Mouse (Mus musculus) sigmoid colon, adult 10 weeks (tissue): ENCODE data around the gene Fam189b. TPM values are rescaled to one million over a fixed set of nuclear protein-coding genes. Genes with fewer than 3 reads are reported as not detected.

ENCODE experiments used
- polyA plus RNA-seq: library from polyadenylated mRNA; stranded (reverse); fragments of 350-450 nt; fragmentation: Illumina TruSeq; extraction: RNeasy Lipid Tissue Mini Kit (QIAGEN cat#74804); gene quantifications from one replicate; pipeline ENCODE4 v1.2.3, GENCODE M21; 2014; ENCODE audit warnings: low read depth, low replicate concordance

Fam189b gene
- polyA plus RNA-seq, result 0.76 TPM

DNA sequence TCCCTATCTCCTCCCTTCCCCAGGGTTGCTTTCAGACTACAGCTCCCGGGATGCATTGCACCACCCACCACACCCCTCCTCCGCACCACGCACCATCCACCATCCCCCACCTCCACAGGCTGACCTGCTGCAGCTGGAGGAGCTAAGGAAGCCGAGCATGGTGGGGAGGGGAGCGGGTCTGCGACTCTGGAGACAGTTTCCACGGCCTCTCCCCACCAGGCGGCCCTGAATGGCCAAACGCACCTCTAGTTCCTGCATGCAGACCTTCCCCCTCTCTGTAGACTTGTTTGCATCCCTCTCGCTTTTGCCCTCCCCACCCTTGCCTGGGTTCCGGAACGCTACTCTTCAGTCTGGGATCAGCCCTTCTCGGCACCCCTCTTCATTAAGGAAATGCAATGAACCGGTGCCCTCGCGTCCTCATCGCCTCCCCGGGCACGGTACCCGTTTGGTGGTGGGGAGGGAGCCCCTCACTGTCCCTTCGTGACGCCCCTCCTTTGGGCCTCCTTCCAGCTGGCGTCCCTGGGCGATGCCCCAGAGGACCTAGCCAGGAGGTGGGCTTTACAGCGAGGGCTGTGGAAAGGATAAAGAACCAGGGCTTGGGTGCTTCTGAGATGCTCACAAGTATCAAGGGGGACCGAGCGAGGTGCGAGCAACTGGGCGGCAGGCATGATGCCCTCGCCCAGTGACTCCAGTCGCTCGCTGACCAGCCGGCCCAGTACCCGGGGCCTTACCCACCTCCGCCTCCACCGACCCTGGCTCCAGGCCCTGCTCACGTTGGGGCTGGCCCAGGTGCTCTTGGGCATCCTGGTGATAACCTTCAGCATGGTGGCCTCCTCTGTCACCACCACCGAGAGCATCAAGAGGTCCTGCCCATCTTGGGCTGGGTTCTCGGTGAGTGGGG lies at the start of gene Fam189b:
Fam189b (plus strand) TSS at position 86 of the 901 bp plus-strand sequence.

DNA sequence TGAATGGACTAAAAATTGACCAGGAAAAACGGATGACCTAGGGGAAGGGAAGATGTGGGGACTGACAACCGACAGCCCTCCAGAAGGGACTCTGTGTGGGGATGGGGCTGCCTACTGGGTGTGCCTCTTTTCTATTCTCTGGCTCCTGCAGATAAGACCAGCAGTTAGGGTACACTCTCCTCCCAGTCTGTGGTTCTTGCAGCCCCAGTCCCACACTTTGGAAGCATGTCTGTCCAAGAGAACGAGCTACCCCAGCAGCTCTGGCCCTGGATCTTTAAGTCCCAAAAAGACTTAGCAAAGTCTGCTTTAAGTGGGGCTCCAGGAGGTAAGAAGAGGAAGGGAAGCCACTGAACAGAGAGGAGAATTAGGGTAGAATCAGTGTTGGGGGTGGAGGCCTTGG lies 47.0 kb upstream of the Fam189b start, which contains the start of gene Pklr:
Pklr (plus strand) TSS at position 185 of the 400 bp plus-strand sequence.

DNA sequence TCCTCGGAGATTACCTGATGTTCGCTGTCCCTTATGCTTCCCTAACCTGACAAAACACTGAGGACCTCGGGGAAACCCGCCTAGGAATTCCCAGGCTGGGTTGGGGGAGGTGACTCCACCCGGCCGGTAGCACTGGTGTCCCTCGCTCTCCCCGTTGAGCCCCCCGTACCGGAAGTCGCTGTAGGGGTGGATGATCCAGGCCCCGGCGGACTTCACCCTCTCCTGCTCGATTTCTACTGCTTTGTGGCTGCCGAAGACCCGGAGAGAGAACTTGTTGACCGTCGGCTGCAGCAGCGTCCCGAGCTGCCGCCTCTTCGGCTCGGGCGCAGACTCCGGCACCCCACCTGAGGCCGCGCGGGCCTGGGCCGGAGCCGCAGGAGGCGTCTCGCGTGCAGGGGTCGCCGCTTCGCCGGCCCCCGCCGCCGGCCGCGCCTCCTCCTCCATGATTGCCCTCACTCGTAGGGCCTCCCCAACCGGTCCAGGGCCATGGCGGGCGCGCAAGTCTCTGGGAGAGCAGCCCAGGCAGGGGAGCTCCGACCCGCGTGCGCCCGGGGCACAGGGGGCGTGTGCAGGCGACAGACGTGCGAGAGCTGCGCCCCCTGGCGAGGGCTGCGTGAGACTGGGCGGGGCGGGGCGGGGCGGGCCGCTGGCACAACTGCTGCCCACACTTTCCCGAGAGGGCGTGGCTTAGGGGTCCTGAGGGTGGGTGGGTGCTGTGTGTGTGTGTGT lies 23.2 kb upstream of the Fam189b start, which contains the start of gene Hcn3:
Hcn3 (minus strand) TSS at position 581 of the 729 bp plus-strand sequence.

DNA sequence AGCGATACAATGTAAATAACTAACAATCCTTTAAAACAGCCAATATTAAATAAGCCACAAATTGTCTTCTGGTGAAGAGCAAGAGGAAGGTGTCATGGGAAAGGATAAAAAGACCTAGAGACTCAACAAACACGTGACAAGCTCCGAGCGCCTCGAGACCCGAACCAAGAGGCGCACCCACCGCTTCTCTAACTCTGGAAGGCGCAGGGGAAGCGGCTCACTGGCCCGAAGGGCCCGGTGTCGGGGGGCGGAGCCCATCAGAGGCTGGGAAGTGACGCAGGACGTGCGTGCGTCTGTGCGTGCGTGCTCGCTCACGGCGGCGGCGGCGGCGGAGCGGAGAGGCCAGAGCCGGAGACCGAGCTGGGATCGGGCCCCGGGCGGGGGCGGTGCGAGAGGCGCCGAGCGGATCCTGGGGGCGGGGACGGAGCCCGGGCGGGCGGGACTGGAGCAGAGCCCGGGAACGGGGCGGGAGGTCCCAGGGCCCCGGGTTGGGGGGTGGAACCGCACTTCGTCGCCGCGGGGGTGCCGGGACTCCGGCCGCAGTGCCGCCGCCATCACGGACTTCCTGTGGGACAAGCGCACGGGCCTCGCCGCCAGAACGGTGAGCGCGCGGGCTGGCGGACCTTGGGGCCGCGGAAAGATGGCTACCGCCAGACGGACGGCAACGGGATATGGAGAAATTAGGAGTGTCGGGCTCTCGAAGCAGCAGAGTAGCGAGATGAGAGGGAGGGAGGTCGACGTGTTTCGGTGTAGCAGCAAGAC lies 18.3 kb upstream of the Fam189b start, which contains the start of gene Clk2:
Clk2 (plus strand) TSS at position 290 of the 762 bp plus-strand sequence.

DNA sequence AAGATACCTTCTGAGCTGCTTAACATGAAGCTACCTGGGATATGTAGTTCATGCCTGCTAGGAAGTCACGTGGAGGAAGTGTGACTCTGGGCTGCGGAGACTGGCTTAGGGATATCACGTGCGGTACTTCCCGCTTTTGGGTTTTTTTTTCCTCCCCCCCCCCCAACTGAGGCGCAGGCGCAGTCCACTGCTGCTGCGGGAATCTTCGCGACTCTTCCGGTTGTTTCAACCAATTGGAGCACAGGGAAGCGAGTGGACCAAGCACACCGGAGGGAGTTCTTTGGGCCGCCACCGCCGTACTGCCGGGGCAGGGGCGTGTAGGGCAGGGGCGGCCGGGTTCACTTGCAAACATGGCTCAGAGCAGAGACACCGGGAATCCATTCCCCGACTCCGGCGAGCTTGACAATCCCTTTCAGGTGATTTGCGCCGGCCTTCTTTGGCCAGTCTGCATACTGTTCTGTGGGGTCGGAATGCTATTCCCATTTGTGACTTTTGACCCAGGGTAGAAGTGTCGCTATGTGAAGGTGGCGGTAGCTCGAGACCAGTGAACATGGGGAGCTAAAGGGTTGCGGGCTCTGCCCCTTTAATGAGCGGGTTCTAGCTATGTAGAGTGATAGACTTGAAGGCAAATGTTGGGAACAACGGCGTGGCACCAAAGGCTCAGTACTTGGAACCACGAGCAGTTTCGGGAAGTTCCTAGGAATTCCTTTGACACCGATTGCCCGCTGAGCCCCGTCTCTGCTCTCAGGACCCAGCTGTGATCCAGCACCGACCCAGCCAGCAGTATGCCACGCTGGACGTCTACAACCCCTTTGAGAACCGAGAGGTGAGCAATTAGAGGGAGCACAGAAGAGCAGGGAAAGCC lies 5.5 kb upstream of the Fam189b start, which contains the start of gene Scamp3:
Scamp3 (plus strand) TSS at position 232 of the 865 bp plus-strand sequence.

DNA sequence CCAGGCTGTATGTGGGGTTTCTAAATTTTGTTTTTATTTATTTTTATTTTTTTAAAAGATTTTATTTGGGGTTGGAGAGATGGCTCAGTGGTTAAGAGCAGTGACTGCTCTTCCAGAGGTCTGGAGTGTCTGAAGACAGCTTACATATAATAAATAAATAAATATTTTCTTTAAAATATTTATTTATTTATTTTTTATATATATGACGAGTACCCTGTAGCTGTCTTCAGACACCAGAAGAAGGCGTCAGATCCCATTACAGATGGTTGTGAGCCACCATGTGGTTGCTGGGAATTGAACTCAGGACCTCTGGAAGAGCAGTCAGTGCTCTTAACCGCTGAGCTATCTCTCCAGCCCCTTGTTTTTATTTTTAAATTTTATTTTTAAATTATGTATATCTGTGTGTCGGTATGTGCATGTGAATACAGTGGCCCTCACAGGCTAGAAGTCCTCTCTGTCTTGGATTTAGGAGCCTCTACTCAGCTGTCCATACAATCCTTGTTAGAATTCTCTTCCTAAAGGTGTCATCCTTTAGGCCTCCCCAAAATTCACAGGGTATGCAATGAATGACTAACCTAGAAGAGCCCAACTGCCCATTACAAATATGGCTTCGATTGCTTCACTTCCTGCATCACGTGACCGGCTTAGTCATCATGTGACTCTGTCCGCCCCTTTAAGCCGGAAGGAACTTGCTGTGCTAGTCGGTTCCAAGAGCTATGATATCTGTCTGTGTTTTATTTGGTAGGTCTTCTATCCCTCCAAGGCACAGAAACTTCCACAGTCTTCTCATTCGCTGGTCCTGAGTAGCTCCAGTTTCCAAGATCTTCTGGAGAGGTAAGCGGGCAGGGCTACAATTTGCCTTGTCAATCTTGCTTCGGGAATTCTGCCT lies 19.6 kb downstream of the Fam189b start, which contains the start of gene Gba:
Gba (plus strand) TSS at position 676 of the 889 bp plus-strand sequence.

DNA sequence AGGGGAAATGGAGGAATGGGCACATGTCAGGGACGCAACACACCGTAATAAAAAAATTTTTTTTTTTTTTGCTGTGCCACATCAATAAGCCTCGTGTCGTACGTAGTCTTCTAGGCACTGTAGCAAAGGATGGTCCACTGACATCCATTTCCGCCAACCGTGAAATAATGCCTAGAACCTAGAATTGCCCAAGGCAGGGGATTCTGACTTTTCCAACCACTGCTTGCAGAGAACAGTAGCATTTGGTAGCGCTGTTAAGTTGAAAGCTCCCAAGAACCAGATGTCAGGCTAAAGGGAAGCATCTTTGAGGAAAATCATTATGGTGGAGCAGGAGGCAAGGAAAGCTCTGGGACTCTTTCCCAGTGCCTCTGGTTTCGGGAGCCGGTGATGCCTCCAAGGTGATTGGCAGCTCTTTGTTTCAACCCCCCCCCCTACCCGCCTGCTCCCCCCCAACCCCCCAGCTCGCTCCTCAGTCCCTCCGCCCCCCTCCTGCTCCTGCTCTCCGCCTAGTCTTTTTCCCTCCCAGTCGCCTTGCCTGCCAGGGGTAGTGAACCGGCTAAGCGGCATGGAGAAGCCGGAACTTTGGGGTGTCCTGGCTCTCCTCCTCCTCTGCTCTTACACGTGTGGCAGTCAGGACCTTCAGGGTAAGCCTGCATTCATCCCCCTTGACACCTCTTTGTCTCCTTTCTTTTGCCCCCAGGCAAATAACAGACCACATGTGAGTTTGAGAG lies 31.9 kb downstream of the Fam189b start, which contains the start of gene Thbs3:
Thbs3 (plus strand) TSS at position 500 of the 731 bp plus-strand sequence.

DNA sequence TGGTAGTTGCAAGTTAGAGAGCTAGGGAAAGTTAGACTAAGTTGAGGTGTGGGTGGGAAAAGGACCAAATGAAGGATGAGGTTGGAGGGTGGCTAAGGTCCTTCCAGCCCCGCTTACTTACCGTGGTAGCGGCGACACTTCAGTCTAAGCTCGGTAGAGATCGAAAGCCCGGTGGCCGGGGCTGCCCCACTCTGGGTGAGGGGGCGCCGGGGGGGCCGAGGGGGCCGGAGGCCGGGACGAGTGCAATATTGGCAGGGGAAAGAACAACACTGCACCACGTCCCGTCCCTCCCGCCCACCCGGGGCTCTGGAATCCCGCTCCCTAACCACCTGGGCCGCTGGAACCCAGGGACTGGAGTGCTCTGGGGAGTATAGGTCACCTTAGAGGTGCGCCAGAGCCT lies 44.0 kb downstream of the Fam189b start, which contains the start of gene Mtx1:
Mtx1 (minus strand) TSS at position 189 of the 400 bp plus-strand sequence.

DNA sequence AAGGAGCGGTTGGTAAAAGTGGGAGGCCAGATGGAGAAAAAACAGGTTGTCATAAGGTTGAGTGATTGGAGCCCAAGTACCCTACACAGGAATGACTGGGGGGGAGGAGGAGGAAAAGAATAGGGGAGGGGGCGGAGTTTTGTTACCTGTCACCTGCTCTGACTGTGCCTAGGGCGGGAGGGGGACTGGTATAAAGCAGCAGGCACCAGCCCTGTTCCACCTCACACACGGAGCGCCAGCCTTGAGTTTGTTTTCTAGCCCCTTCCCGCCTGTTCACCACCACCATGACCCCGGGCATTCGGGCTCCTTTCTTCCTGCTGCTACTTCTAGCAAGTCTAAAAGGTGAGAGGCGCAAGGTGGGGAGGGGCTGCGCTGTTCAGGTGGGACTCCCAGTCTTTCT lies 45.9 kb downstream of the Fam189b start, which contains the start of gene Muc1:
Muc1 (plus strand) TSS at position 222 of the 400 bp plus-strand sequence.

Other genes with a start within 250 kb of the Fam189b start
- 52.7 TPM for gene Ash1l, start 232.5 kb upstream of the Fam189b start, polyA plus RNA-seq
- 86.3 TPM for gene Dap3, start 232.0 kb upstream of the Fam189b start, polyA plus RNA-seq
- gene Rusc1, start 89.8 kb upstream of the Fam189b start, polyA plus RNA-seq, result 8.9 TPM
- not detected for gene Gm43738, start 82.0 kb upstream of the Fam189b start, polyA plus RNA-seq
- 20.9 TPM for gene Fdps, start 81.2 kb upstream of the Fam189b start, polyA plus RNA-seq
- 22.4 TPM for gene Pklr, start 47.0 kb upstream of the Fam189b start, polyA plus RNA-seq
- gene Hcn3, start 22.9 kb upstream of the Fam189b start, polyA plus RNA-seq, result not detected
- 19.0 TPM for gene Clk2, start 18.3 kb upstream of the Fam189b start, polyA plus RNA-seq
- gene Scamp3, start 5.7 kb upstream of the Fam189b start, polyA plus RNA-seq, result 10.6 TPM
- 16.0 TPM for gene Gba, start 19.8 kb downstream of the Fam189b start, polyA plus RNA-seq
- 1.5 TPM for gene Thbs3, start 32.0 kb downstream of the Fam189b start, polyA plus RNA-seq
- 29.7 TPM for gene Mtx1, start 43.9 kb downstream of the Fam189b start, polyA plus RNA-seq
- gene Muc1, start 45.9 kb downstream of the Fam189b start, polyA plus RNA-seq, result 5.0 TPM
- gene Krtcap2, start 62.8 kb downstream of the Fam189b start, polyA plus RNA-seq, result 24.4 TPM
- 0.19 TPM for gene Trim46, start 63.2 kb downstream of the Fam189b start, polyA plus RNA-seq
- gene Dpm3, start 76.2 kb downstream of the Fam189b start, polyA plus RNA-seq, result not detected
- 38.2 TPM for gene Slc50a1, start 87.4 kb downstream of the Fam189b start, polyA plus RNA-seq
- gene Efna1, start 98.0 kb downstream of the Fam189b start, polyA plus RNA-seq, result 20.5 TPM
- gene Efna3, start 139.8 kb downstream of the Fam189b start, polyA plus RNA-seq, result not detected
- not detected for gene Efna4, start 154.9 kb downstream of the Fam189b start, polyA plus RNA-seq
- gene Adam15, start 166.9 kb downstream of the Fam189b start, polyA plus RNA-seq, result 14.9 TPM
- not detected for gene Dcst2, start 178.8 kb downstream of the Fam189b start, polyA plus RNA-seq
- 0.35 TPM for gene Dcst1, start 182.1 kb downstream of the Fam189b start, polyA plus RNA-seq
- 11.5 TPM for gene Zbtb7b, start 211.6 kb downstream of the Fam189b start, polyA plus RNA-seq
- 2.4 TPM for gene Lenep, start 219.7 kb downstream of the Fam189b start, polyA plus RNA-seq
- gene Flad1, start 228.7 kb downstream of the Fam189b start, polyA plus RNA-seq, result 1.6 TPM
- gene Cks1b, start 235.2 kb downstream of the Fam189b start, polyA plus RNA-seq, result 3.3 TPM
- gene Shc1, start 235.3 kb downstream of the Fam189b start, polyA plus RNA-seq, result 33.2 TPM
- gene Pygo2, start 247.1 kb downstream of the Fam189b start, polyA plus RNA-seq, result 7.7 TPM